Mouse (Mus musculus) large intestine, adult 2 months (tissue): ENCODE measurements around the gene Nae1. TPM values are rescaled to one million over a fixed set of nuclear protein-coding genes. Genes with fewer than 3 reads are reported as not detected.
"Not testable (repeated sequence)": the region's sequence is repeated elsewhere in the genome, so short reads cannot be mapped to it uniquely, and the experiment has no call there.

ENCODE experiments used
- DNase-seq: peaks from one replicate; pipeline ENCODE4 v3.0.0-alpha.2; 2012; ENCODE audit warnings: low read depth, low spot score
- WGBS: fragments of 180-500 bp; shearing (Covaris S2); methylation state at CpG from one replicate; pipeline ENCODE4 v1.1.7; 2018; 5-methylcytosine and 5-hydroxymethylcytosine counted together
- polyA plus RNA-seq: library from polyadenylated mRNA; depleted of rRNA; stranded (reverse); fragments of >200 nt; gene quantifications from 2 replicates; pipeline ENCODE4 v1.2.3, GENCODE M21; 2012; rRNA removed

Nae1 gene
- 9.9 and 10.4 TPM in 2 replicates for polyA plus RNA-seq

DNA sequence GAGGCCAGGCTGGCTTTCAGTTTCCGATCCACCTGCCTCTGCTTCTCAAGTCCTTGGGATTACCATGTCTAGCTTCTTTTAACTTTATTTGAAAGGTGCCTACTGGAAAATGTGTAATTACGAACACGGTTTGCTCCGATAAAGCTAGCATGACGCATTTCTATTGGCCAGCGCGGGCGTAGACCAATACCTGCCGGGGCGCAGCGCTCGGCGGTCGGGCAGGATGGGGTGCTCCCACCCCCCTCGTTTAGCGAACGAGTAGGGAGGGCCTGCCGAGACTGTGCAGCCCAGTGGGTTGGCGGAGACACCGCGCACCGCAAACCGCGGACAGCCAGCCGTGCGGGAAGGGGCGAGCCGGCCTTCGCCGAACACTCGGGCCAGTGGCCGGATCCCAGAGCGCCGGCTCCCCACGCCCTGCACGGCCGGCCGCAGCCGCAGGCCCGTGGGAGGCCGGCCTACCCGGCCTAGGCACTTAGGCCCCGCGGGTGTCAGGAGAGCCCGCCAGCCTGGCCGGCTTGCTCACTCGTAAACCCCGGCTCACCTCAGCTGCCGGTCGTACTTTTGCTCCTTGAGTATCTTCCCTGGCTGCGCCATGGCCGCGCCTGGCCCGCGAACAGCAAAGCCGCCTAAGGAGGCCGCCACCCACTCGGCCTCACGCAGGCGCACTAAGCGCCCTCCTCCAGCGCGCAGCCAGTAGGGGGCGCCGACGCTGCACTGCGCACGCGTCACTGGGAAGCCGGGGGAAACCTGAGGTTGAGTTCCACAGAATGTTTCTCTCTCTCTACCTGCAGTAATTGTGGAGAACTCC, at the start of gene Nae1, which contains the start of gene Car7:
TSS of gene Nae1 (minus strand) at position 667 of the 808 bp plus-strand sequence.
TSS of gene Car7 (plus strand) at position 719 of the 808 bp plus-strand sequence.
- under 1% methylated on average over 69 of the region's 70 CpGs for WGBS
- peak; percentile 77 for DNase-seq

DNA sequence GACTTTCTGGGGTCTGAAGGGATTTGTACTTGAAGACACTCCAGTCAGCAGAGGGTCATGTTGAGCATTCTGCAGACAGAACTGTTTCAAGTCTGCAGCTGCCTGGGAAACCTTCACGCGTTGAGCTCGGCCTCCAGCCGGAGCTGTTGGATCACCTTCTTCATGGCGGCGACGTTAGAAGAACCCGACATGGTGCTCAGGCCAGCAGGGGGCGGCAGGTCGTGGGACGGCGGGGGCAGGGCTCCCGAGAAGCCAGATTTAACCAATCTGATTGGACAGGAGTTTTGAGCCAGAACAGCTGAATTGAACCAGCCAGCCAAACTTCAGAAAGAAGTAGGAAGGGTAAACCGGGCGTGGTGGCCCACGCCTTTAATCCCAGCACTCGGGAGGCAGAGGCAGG, 43.2 kb upstream of the Nae1 start:
- not testable (repeated sequence) for DNase-seq
- WGBS = 82% methylated on average over 17 of the region's 17 CpGs

DNA sequence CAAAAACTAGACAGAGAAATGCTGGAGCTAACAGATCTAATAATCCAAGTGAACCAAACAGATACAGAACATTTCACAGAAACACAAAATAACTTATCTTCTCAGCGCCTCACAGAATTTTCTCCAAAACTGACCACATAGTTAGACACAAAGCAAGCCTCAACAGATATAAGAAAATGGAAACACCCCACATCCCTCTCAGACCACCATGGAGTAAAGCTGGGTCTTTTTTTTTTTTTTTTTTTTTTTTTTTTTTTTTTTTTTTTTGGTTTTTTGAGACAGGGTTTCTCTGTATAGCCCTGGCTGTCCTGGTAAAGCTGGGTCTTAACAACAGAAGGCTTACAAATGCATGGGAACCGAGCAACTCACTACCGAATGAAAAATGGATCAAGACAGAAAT, 42.4 kb upstream of the Nae1 start:
- no peak for DNase-seq
- WGBS = 89% methylated on average over 3 of the region's 3 CpGs

DNA sequence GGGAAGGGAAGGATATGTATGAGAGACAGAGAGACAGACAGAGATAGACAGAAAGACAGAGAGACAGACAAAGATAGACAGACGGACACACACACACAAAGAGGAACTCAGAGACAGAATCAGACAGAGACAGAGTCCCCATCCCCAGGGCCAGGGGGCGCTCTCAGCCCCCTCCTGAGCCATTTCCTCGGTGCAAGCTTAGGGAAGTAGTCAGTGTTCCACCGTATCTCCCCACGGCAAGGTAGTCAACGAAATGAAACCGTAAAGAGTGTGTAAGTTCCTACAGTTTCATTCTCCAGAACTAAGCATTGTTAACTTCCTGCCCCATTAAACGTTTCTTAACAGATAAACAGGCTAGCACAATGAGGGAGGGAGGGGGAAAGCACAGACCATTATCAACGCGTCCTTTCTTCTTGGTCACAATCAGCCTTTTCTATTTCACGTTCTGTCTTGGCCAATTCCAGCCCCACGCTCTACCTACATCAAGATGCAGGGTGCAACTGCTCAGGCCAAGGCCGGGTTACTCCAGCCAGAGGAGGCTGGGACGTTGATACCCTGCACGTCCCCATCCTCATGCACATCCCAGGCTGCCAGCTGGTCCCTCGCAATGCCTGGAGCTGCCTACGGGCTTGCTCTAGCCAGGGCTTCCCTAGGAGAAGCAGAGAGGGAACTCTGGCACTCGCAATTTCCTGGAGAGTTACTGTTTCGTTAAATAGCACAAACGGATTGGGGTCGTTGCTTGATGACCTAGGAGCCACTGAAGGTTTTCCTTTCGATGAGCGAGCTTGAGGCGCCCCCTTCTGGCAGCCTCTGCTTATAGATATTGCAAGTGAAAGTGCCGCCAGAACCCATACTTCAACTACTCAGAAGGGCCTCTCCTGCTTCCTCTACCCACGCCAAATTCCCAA, 36.3 kb upstream of the Nae1 start:
- WGBS = 3% methylated on average over 26 of the region's 26 CpGs
- no peak for DNase-seq

- 36% methylated on average over 1 of the region's 1 CpGs for WGBS
- no peak for DNase-seq
Observed at GRCm38 (mm10) chr8:104569559-104569958, 35.1 kb upstream of the Nae1 start.

- WGBS = 97% methylated on average over 5 of the region's 5 CpGs
- DNase-seq = no peak
Observed at GRCm38 (mm10) chr8:104565457-104565798, 31.0 kb upstream of the Nae1 start.

- peak; percentile 84 for DNase-seq
- WGBS = 12% methylated on average over 22 of the region's 22 CpGs
Observed at GRCm38 (mm10) chr8:104564633-104565456, 30.4 kb upstream of the Nae1 start.

DNA sequence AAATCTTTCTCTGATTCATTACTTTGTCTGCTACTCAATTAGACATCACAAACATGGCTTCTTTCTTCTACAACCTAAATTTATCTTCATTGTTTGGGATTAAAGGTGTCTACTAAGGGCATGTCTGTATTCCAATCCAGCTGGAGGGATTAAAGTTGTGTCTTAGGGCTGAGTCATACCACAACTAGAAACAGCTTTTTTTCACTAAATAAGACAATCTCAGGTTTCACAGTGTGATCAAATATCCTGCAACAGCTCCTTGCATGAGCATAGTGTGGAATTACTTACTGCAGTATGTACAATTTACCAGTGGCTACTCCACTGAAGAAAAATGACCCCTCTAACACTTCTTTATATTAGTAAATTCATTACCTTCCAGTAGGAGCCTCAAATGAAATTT, 26.3 kb upstream of the Nae1 start:
- no peak for DNase-seq

- WGBS = 72% methylated on average over 7 of the region's 7 CpGs
- DNase-seq = no peak
Observed at GRCm38 (mm10) chr8:104557226-104557625, 22.8 kb upstream of the Nae1 start.

- 74% methylated on average over 4 of the region's 4 CpGs for WGBS
- DNase-seq = no peak
Observed at GRCm38 (mm10) chr8:104555191-104555590, 20.8 kb upstream of the Nae1 start.

DNA sequence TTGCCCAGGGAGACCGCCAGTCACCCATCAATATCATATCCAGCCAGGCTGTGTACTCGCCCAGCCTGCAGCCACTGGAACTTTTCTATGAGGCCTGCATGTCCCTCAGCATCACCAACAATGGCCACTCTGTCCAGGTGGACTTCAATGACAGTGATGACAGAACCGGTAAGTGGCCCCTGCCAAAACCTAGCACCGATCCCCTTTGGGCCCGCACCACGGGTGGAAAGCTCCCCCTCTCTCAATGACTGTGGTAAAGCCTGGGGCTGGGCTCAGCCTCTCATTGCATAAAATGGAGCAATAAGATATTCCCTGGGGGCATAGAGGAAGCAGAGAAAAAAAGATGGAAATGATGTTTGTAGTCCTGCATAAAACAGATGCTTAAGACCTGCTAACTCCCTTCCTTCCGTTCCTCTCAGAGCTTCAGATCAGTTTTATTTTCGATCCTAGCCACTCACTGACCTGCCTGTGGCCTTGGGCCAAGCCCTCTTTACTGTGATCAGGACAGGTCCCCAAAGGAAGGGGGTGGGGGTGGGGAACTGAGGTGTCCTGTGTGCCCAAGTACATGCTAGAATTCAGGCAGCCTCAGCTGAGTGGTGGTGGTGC, 9.1 kb upstream of the Nae1 start:
- 92% methylated on average over 8 of the region's 8 CpGs for WGBS
- DNase-seq = no peak

GRCm38 (mm10) chr8:104542160-104542559, 7.7 kb upstream of the Nae1 start:
- DNase-seq = no peak
- WGBS = 16% methylated on average over 11 of the region's 11 CpGs

DNA sequence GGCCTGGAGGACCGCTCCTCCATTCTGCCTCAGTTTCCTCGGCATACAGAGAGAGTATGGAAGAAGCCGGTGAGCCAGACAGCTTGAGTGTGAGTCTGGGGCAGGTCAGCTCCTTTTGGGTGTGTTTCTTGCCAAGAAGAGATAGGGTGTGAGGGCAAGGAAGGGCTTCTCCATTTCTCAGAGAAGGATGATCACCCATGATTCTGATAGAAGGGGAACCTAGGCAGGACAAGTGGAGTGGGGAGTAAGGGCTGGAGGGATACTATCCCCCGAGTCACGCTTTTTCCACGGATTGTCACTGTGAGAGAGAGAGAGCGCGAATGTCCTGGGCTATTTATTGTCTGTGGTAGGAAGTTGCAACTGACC, 7.1 kb upstream of the Nae1 start:
- WGBS = 15% methylated on average over 8 of the region's 8 CpGs
- no peak for DNase-seq

DNA sequence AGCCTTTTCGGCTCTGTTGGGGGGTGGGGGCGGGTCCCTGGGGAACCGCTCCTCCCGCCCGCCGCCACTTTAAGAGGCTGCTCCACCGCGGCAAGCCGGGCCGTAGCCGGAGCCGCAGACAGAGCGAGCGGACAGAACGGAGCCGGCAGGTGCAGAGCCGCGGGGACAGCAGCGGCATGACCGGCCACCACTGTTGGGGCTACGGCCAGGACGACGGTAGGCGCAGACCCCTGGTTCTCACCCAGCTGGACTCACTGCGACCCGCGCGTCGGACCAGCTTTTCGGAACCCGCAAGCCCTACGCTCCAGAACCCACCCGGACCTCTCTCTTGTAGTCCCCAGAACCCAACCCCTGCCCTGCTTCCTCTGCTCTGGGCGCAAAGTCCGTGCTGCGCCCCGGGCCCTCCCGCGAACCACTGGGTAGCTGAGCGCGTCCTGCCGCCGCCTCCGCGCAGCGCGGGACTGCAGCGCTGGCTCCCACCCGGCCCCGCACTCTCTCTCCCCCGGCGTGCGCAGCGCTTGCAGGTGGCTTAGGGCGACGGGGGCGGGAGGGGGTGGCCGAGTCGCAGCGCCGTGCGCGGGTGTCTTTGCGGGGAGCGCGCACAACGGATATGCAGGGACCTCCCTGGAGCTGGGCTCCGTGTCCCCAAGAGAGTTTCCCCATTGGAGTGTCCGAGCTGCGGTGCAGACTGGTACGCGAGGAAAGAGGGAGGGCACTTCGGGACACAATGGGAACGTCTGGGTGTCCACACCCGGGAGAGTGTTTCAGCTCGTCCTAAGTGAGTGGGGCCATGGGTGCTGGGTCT, 6.5 kb upstream of the Nae1 start:
- WGBS = 3% methylated on average over 75 of the region's 76 CpGs

GRCm38 (mm10) chr8:104540238-104540637, 5.8 kb upstream of the Nae1 start:
- 67% methylated on average over 7 of the region's 7 CpGs for WGBS
- DNase-seq = no peak

More for the DNA sequence above, 6.5 kb upstream of the Nae1 start:
- DNase-seq = no peak

GRCm38 (mm10) chr8:104539566-104539965, 5.1 kb upstream of the Nae1 start:
- 75% methylated on average over 2 of the region's 2 CpGs for WGBS
- no peak for DNase-seq

GRCm38 (mm10) chr8:104538896-104539295, 4.5 kb upstream of the Nae1 start:
- WGBS = 92% methylated on average over 4 of the region's 4 CpGs
- no peak for DNase-seq

GRCm38 (mm10) chr8:104536028-104536427, 1.6 kb upstream of the Nae1 start:
- 87% methylated on average over 4 of the region's 4 CpGs for WGBS
- DNase-seq = no peak

DNA sequence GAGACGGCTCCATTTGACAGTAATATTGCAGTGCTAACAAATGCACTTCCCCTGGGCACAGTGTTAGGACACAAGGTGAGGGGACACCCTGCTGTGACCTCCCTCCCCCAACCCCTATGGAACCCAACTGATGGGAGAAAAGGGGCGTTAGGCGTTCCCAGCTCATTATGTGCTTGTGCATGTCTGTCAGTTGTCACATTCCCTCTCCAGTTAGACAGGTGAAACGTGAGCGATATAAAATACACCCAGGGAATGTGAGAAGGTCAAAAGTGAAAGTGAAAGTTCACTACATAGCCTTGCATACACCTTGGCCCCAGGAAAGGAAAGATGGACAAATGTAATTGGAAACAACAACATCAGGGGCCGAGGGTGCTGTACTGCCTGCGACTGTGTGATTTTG, 941 bp upstream of the Nae1 start:
- peak; percentile 47 for DNase-seq
- WGBS = 16% methylated on average over 7 of the region's 7 CpGs
